Mouse (Mus musculus) c-Kit-negative CD71-positive TER-119-positive erythroid progenitor cells, embryonic 14.5 days (primary cell): ENCODE data around the gene Ncan.
A peak's percentile ranks its signal among the peaks of the same experiment; 100 is the strongest.

Experiments
- DNase-seq: peaks from one replicate; pipeline ENCODE4 v3.0.0-alpha.2; 2013; ENCODE audit warnings: low read depth, low spot score

Ncan gene

GRCm38 (mm10) chr8:70120667-70121066 lies at the start of gene Ncan:
TSS of gene Ncan (minus strand) at chr8:70120873.
- DNase-seq = no peak

GRCm38 (mm10) chr8:70170116-70170515 lies 49.4 kb upstream of the Ncan start:
- no peak for DNase-seq

- DNase-seq = peak; percentile 39
Observed at GRCm38 (mm10) chr8:70166504-70167110, 45.9 kb upstream of the Ncan start.

GRCm38 (mm10) chr8:70163316-70163715 lies 42.6 kb upstream of the Ncan start:
- DNase-seq = no peak

GRCm38 (mm10) chr8:70160015-70160414 lies 39.3 kb upstream of the Ncan start:
- no peak for DNase-seq

- no peak for DNase-seq
Observed at GRCm38 (mm10) chr8:70159211-70159610, 38.5 kb upstream of the Ncan start.

- DNase-seq = no peak
Observed at GRCm38 (mm10) chr8:70158069-70158853, 37.6 kb upstream of the Ncan start.

- DNase-seq = no peak
Observed at GRCm38 (mm10) chr8:70157240-70157800, 36.6 kb upstream of the Ncan start.

GRCm38 (mm10) chr8:70152537-70153257 lies 32.0 kb upstream of the Ncan start:
- peak; percentile 49 for DNase-seq

- no peak for DNase-seq
Observed at GRCm38 (mm10) chr8:70150158-70150557, 29.5 kb upstream of the Ncan start.

GRCm38 (mm10) chr8:70147678-70148607 lies 27.3 kb upstream of the Ncan start:
- no peak for DNase-seq

- no peak for DNase-seq
Observed at GRCm38 (mm10) chr8:70139981-70140380, 19.3 kb upstream of the Ncan start.

- DNase-seq = peak; percentile 99
Observed at GRCm38 (mm10) chr8:70139026-70139857, 18.6 kb upstream of the Ncan start, which contains the start of the genes Rfxank, Borcs8 and Mef2b. TSS of gene Rfxank (minus strand) at chr8:70139154. TSS of gene Borcs8 (plus strand) at chr8:70139499. TSS of gene Mef2b (plus strand) at chr8:70139711.

GRCm38 (mm10) chr8:70137890-70138289 lies 17.2 kb upstream of the Ncan start:
- DNase-seq = no peak

- no peak for DNase-seq
Observed at GRCm38 (mm10) chr8:70136591-70136990, 15.9 kb upstream of the Ncan start.

- no peak for DNase-seq
Observed at GRCm38 (mm10) chr8:70134931-70135330, 14.3 kb upstream of the Ncan start.

- DNase-seq = no peak
Observed at GRCm38 (mm10) chr8:70134086-70134485, 13.4 kb upstream of the Ncan start.

GRCm38 (mm10) chr8:70131166-70131883 lies 10.7 kb upstream of the Ncan start, which contains the start of gene Nr2c2ap:
TSS of gene Nr2c2ap (plus strand) at chr8:70131333.
- DNase-seq = peak; percentile 68

- DNase-seq = no peak
Observed at GRCm38 (mm10) chr8:70130066-70130465, 9.4 kb upstream of the Ncan start.
